Mouse (Mus musculus): ENCODE data around the gene Hebp1. TPM values are rescaled to one million over a fixed set of nuclear protein-coding genes. Genes with fewer than 3 reads are reported as not detected.

The Hebp1 gene
- total and polyA plus RNA-seq, 2 experiments from 2014 or later = 10.9 to 35.5 TPM

GRCm38 (mm10) chr6:135133086-135133485 lies 64.7 kb downstream of the Hebp1 start:
- 84% methylated on average over 7 of the region's 7 CpGs for WGBS

GRCm38 (mm10) chr6:135124755-135125380 lies 73.0 kb downstream of the Hebp1 start:
- Histone ChIP-seq H3K27ac (ENCODE audit: low read depth) (no peak overlapping the region), H3K27me3 (ENCODE audit: control insufficient read depth, insufficient read depth, low read length) (no peaks in the 10 kb centered on the region), H3K9me3 (replicated peaks; ENCODE audit: control insufficient read depth, low read length) (no peaks in the 10 kb centered on the region), H3K4me2 (ENCODE audit: low read depth, low read length) (no peak overlapping the region), H3K36me3 (replicated peaks; ENCODE audit: control insufficient read depth, insufficient read depth, low read length) (no peaks in the 10 kb centered on the region), H3K4me1 (ENCODE audit: control insufficient read depth, insufficient read depth) (no peaks in the 10 kb centered on the region), H3K9ac (replicated peaks; ENCODE audit: low read depth, low read length) (no peak overlapping the region), H3K4me3 (ENCODE audit: low read depth, low read length) (no peak overlapping the region)
- 61% methylated on average over 5 of the region's 5 CpGs for WGBS
- no peak for DNase-seq (ENCODE audit: low spot score)
- TF ChIP-seq CTCF (IDR thresholded peaks at IDR 0.05; ENCODE audit: low read depth) (no peak), EP300 (IDR thresholded peaks at IDR 0.05; ENCODE audit: low read depth) (no peak)
- ATAC-seq (ENCODE audit: insufficient read depth, low read depth) = no peak

More at GRCm38 (mm10) chr6:135133086-135133485, 64.7 kb downstream of the Hebp1 start:
- no peaks in the 10 kb centered on the region for H3K4me1 ChIP-seq (ENCODE audit: control insufficient read depth, insufficient read depth)
- no peak for TF ChIP-seq CTCF (IDR thresholded peaks at IDR 0.05; ENCODE audit: low read depth)
- TF ChIP-seq EP300 (IDR thresholded peaks at IDR 0.05; ENCODE audit: low read depth) = no peak
- no peaks in the 10 kb centered on the region for H3K36me3 ChIP-seq (replicated peaks; ENCODE audit: control insufficient read depth, insufficient read depth, low read length)
- no peaks in the 10 kb centered on the region for H3K27me3 ChIP-seq (ENCODE audit: control insufficient read depth, insufficient read depth, low read length)
- H3K9me3 ChIP-seq (replicated peaks; ENCODE audit: control insufficient read depth, low read length) = no peaks in the 10 kb centered on the region
- no peak overlapping the region for H3K27ac ChIP-seq (ENCODE audit: low read depth)
- no peak overlapping the region for H3K4me3 ChIP-seq (ENCODE audit: low read depth, low read length)
- no peak for DNase-seq (ENCODE audit: low spot score)
- no peak overlapping the region for H3K4me2 ChIP-seq (ENCODE audit: low read depth, low read length)
- ATAC-seq (ENCODE audit: insufficient read depth, low read depth) = no peak
- no peak overlapping the region for H3K9ac ChIP-seq (replicated peaks; ENCODE audit: low read depth, low read length)

GRCm38 (mm10) chr6:135118183-135118582 lies 79.6 kb downstream of the Hebp1 start, which contains the start of gene Gprc5d:
Gene Gprc5d (minus strand): TSS chr6:135118283.
- no peaks in the 10 kb centered on the region for H3K27me3 ChIP-seq (ENCODE audit: control insufficient read depth, insufficient read depth, low read length)
- no peak within 1 kb of the TSS for H3K4me3 ChIP-seq (ENCODE audit: low read depth, low read length)
- TF ChIP-seq EP300 (IDR thresholded peaks at IDR 0.05; ENCODE audit: low read depth) (no peak), CTCF (IDR thresholded peaks at IDR 0.05; ENCODE audit: low read depth) (no peak)
- no peak within 1 kb of the TSS for H3K27ac ChIP-seq (ENCODE audit: low read depth)
- no peaks in the 10 kb centered on the region for H3K4me1 ChIP-seq (ENCODE audit: control insufficient read depth, insufficient read depth)
- 82% methylated on average over 5 of the region's 5 CpGs for whole genome bisulfite sequencing
- no peak within 1 kb of the TSS for H3K9ac ChIP-seq (replicated peaks; ENCODE audit: low read depth, low read length)
- no peak for DNase-seq (ENCODE audit: low spot score)
- no peak within 1 kb of the TSS for H3K4me2 ChIP-seq (ENCODE audit: low read depth, low read length)
- H3K9me3 ChIP-seq (replicated peaks; ENCODE audit: control insufficient read depth, low read length) = no peaks in the 10 kb centered on the region
- no peaks in the 10 kb centered on the region for H3K36me3 ChIP-seq (replicated peaks; ENCODE audit: control insufficient read depth, insufficient read depth, low read length)
- no peak for ATAC-seq (ENCODE audit: insufficient read depth, low read depth)

- ATAC-seq (ENCODE audit: insufficient read depth, low read depth) (no peak), DNase-seq (ENCODE audit: low spot score) (no peak)
- no peaks in the 10 kb centered on the region for H3K36me3 ChIP-seq (replicated peaks; ENCODE audit: control insufficient read depth, insufficient read depth, low read length)
- no peaks in the 10 kb centered on the region for H3K27me3 ChIP-seq (ENCODE audit: control insufficient read depth, insufficient read depth, low read length)
- H3K9ac ChIP-seq (replicated peaks; ENCODE audit: low read depth, low read length) = no peak overlapping the region
- 86% methylated on average over 8 of the region's 8 CpGs for WGBS
- H3K4me1 ChIP-seq (ENCODE audit: control insufficient read depth, insufficient read depth) = no peaks in the 10 kb centered on the region
- no peak overlapping the region for H3K4me2 ChIP-seq (ENCODE audit: low read depth, low read length)
- no peak for TF ChIP-seq EP300 (IDR thresholded peaks at IDR 0.05; ENCODE audit: low read depth)
- no peak overlapping the region for H3K4me3 ChIP-seq (ENCODE audit: low read depth, low read length)
- H3K9me3 ChIP-seq (replicated peaks; ENCODE audit: control insufficient read depth, low read length) = no peaks in the 10 kb centered on the region
- H3K27ac ChIP-seq (ENCODE audit: low read depth) = no peak overlapping the region
Measured at GRCm38 (mm10) chr6:135116479-135116878, 81.3 kb downstream of the Hebp1 start.

GRCm38 (mm10) chr6:135113114-135113436 lies 84.7 kb downstream of the Hebp1 start:
- Histone ChIP-seq H3K4me1 (ENCODE audit: control insufficient read depth, insufficient read depth) (no peaks in the 10 kb centered on the region), H3K4me2 (ENCODE audit: low read depth, low read length) (no peak overlapping the region), H3K27me3 (ENCODE audit: control insufficient read depth, insufficient read depth, low read length) (no peaks in the 10 kb centered on the region), H3K9ac (replicated peaks; ENCODE audit: low read depth, low read length) (no peak overlapping the region), H3K9me3 (replicated peaks; ENCODE audit: control insufficient read depth, low read length) (no peaks in the 10 kb centered on the region), H3K36me3 (replicated peaks; ENCODE audit: control insufficient read depth, insufficient read depth, low read length) (no peaks in the 10 kb centered on the region), H3K27ac (ENCODE audit: low read depth) (no peak overlapping the region), H3K4me3 (ENCODE audit: low read depth, low read length) (no peak overlapping the region)
- 32% methylated on average over 6 of the region's 6 CpGs for WGBS
- DNase-seq (ENCODE audit: low spot score) (no peak), ATAC-seq (ENCODE audit: insufficient read depth, low read depth) (no peak)
- TF ChIP-seq CTCF (IDR thresholded peaks at IDR 0.05; ENCODE audit: low read depth) (no peak), EP300 (IDR thresholded peaks at IDR 0.05; ENCODE audit: low read depth) (no peak)
